Mouse (Mus musculus) bone marrow, adult 2 months (tissue): ENCODE results near the gene Wrap53.

Experiments
- CTCF ChIP-seq: fragments of 200-500 bp; IDR thresholded peaks from 2 replicates; pipeline ENCODE4 v1.5.1; 2011; ENCODE audit warnings: low read length, control low read depth; ENCODE audit not compliant: control insufficient read depth, insufficient read depth
- POLR2A ChIP-seq: fragments of 200-500 bp; IDR thresholded peaks from 2 replicates; pipeline ENCODE4 v1.6.1; 2011; ENCODE audit warnings: low read depth, mild to moderate bottlenecking, control low read depth, low read length, borderline replicate concordance; ENCODE audit not compliant: control insufficient read depth

DNA sequence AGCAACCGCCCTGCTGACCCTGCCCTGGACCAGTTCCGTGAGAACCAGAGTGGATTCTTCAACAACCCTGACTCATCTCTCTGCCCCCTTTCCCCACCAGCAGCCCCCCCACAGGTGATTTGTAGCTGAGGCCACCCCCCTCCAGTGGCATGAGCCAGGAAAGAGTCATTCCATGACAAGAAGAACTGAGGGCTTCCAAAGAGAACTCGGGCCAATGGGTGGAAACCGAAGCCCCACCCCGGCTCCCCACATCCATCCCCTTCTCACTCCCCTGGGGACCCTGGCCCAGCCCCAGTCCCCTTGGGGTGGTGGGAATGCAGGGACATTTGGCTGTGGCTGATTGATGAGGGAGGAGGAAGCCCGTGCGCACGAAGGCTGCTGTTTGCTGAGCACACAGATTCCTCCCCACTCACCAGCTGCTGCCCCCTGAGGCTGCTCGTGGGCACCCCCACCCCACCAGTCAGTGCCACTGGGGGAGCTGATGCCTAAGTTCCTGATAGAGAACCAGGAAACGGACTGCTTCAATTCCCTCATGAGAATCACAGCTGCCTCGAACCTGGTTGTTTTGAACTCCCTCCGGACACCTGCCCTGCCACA is 30.9 kb downstream of the Wrap53 start, which contains the start of gene Dnah2:
- TF ChIP-seq CTCF (no peak), POLR2A (no peak)
